Mouse (Mus musculus): ENCODE data around the gene Tns1. TPM values are rescaled to one million over a fixed set of nuclear protein-coding genes. Genes with fewer than 3 reads are reported as not detected.

Gene Tns1
- total and polyA plus RNA-seq, 3 experiments, result 0.40 to 3.6 (median 0.89) TPM

DNA sequence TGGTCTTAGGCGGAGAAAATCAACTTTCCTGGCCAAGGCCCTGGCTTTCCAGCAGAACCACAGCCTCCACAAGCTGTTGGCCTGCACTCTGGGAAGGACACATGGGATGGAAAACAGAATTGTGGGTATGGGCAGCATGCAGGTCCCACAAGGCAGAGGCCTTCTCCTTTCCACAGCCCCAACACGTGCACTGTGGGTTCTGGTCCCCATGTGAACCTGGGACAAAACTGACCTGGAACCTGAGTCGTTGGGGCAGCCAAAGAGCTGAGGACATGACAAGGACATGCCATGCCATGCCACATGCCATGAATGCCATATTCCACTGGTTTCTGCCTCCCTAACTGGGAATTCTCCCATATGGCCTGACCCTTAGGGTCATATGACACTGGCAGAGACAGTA, 263.8 kb downstream of the Tns1 start:
- no peaks in the 10 kb centered on the region for H3K79me2 ChIP-seq (replicated peaks; ENCODE audit: control insufficient read depth, extremely low read depth, insufficient read depth, poor library complexity, severe bottlenecking)
- H3K4me1 ChIP-seq (ENCODE audit: control insufficient read depth in 1 of 2, insufficient read depth in 2 of 2), result no peaks in the 10 kb centered on the region
- no peaks in the 10 kb centered on the region for H3K9me3 ChIP-seq (replicated peaks; ENCODE audit: low read length)
- H3K9ac ChIP-seq (ENCODE audit: insufficient read depth, low read depth), result no peak overlapping the region
- H3K36me3 ChIP-seq (replicated peaks in 1 of 2; ENCODE audit: control insufficient read depth in 1 of 2, insufficient read depth in 1 of 2, low read length in 1 of 2), result no peaks in the 10 kb centered on the region
- no peak overlapping the region for H3K27ac ChIP-seq (ENCODE audit: insufficient read depth, low read depth)
- no peak for TF ChIP-seq KAT2A (IDR thresholded peaks at IDR 0.05; ENCODE audit: insufficient replicate concordance, low read length)
- no peak for TF ChIP-seq MEF2A (IDR thresholded peaks at IDR 0.05; ENCODE audit: borderline replicate concordance, low read depth, low read length)
- no peak for TF ChIP-seq PAX5 (IDR thresholded peaks at IDR 0.05; ENCODE audit: low read length)
- TF ChIP-seq TCF12 (IDR thresholded peaks at IDR 0.05; ENCODE audit: low read depth, low read length), result no peak
- no peak for TF ChIP-seq MAZ (IDR thresholded peaks at IDR 0.05; ENCODE audit: low read depth, low read length)
- no peak for TF ChIP-seq POLR2A (IDR thresholded peaks at IDR 0.05; ENCODE audit: low read depth, low read length)
- TF ChIP-seq ZMIZ1 (IDR thresholded peaks at IDR 0.05; ENCODE audit: low read depth, low read length), result no peak
- TF ChIP-seq RCOR1 (conservative IDR thresholded peaks at IDR 0.05; ENCODE audit: low read depth, low read length), result no peak
- no peak for TF ChIP-seq JUN (IDR thresholded peaks at IDR 0.05; ENCODE audit: insufficient read depth, low read depth, low read length)
- no peak for TF ChIP-seq POLR2AphosphoS2 (IDR thresholded peaks at IDR 0.05; ENCODE audit: low read depth, low read length)
- no peak for TF ChIP-seq ELF1 (IDR thresholded peaks at IDR 0.05; ENCODE audit: low read depth, low read length)
- no peak for TF ChIP-seq UBTF (IDR thresholded peaks at IDR 0.05; ENCODE audit: low read depth, low read length)
- no peak for TF ChIP-seq RAD21 (IDR thresholded peaks at IDR 0.05; ENCODE audit: low read depth, low read length)
- TF ChIP-seq CHD1 (IDR thresholded peaks at IDR 0.05; ENCODE audit: low read depth, low read length), result no peak
- no peak overlapping the region for H3K4me3 ChIP-seq (replicated peaks in 1 of 3; ENCODE audit: low read depth in 2 of 3, low read length in 2 of 3, poor library complexity in 1 of 3)
- in situ Hi-C loops (cut with MboI; ENCODE audit: low pct_ligation_motif_present, low pct_unique_long_range_greater_than_20kb, low sequenced_read_pairs) (no loop called here), dilution Hi-C loops (cut with MboI; ENCODE audit: extremely low pct_ligation_motif_present, extremely low pct_unique_long_range_greater_than_20kb, low sequenced_read_pairs) (no loop called here)
- H3K4me2 ChIP-seq (ENCODE audit: insufficient read depth, low read depth, poor library complexity, severe bottlenecking), result no peak overlapping the region
- DNase-seq (ENCODE audit: extremely low read depth), result no peak
- H3K27me3 ChIP-seq (replicated peaks), result peaks cover 76% of the 10 kb centered on the region

Other genes starting within 250 kb of the Tns1 start
- gene Rufy4, start 1.1 kb upstream of the Tns1 start, total RNA-seq (2012; rRNA removed), result not detected in 2 replicates
- gene Rufy4, start 1.1 kb upstream of the Tns1 start, total RNA-seq (2014; rRNA removed), result not detected in 2 replicates
- gene Rufy4, start 1.1 kb upstream of the Tns1 start, polyA plus RNA-seq (2012; ENCODE audit: insufficient read length, low read depth), result not detected in 2 replicates
- 0.17 and 0.29 TPM in 2 replicates for gene Cxcr2, start 29.5 kb upstream of the Tns1 start, total RNA-seq (2012; rRNA removed)
- not detected in 2 replicates for gene Cxcr2, start 29.5 kb upstream of the Tns1 start, total RNA-seq (2014; rRNA removed)
- gene Cxcr2, start 29.5 kb upstream of the Tns1 start, polyA plus RNA-seq (2012; ENCODE audit: insufficient read length, low read depth), result 0.10 TPM in 1 of 2 replicates, not detected in the other
- not detected in 2 replicates for gene Cxcr1, start 70.2 kb upstream of the Tns1 start, total RNA-seq (2012; rRNA removed)
- not detected in 2 replicates for gene Cxcr1, start 70.2 kb upstream of the Tns1 start, total RNA-seq (2014; rRNA removed)
- not detected in 2 replicates for gene Cxcr1, start 70.2 kb upstream of the Tns1 start, polyA plus RNA-seq (2012; ENCODE audit: insufficient read length, low read depth)
- gene Arpc2, start 111.6 kb upstream of the Tns1 start, total RNA-seq (2012; rRNA removed), result 218 and 234 TPM in 2 replicates
- gene Arpc2, start 111.6 kb upstream of the Tns1 start, total RNA-seq (2014; rRNA removed), result 455 and 462 TPM in 2 replicates
- 504 and 522 TPM in 2 replicates for gene Arpc2, start 111.6 kb upstream of the Tns1 start, polyA plus RNA-seq (2012; ENCODE audit: insufficient read length, low read depth)
- gene Gpbar1, start 154.1 kb upstream of the Tns1 start, total RNA-seq (2012; rRNA removed), result 0.21 TPM in 1 of 2 replicates, not detected in the other
- not detected in 2 replicates for gene Gpbar1, start 154.1 kb upstream of the Tns1 start, total RNA-seq (2014; rRNA removed)
- gene Gpbar1, start 154.1 kb upstream of the Tns1 start, polyA plus RNA-seq (2012; ENCODE audit: insufficient read length, low read depth), result not detected in 2 replicates
- gene Aamp, start 160.3 kb upstream of the Tns1 start, total RNA-seq (2012; rRNA removed), result 151 and 163 TPM in 2 replicates
- gene Aamp, start 160.3 kb upstream of the Tns1 start, total RNA-seq (2014; rRNA removed), result 103 and 108 TPM in 2 replicates
- gene Aamp, start 160.3 kb upstream of the Tns1 start, polyA plus RNA-seq (2012; ENCODE audit: insufficient read length, low read depth), result 172 and 193 TPM in 2 replicates
- gene Pnkd, start 160.5 kb upstream of the Tns1 start, total RNA-seq (2012; rRNA removed), result 117 and 154 TPM in 2 replicates
- 42.7 and 45.5 TPM in 2 replicates for gene Pnkd, start 160.5 kb upstream of the Tns1 start, total RNA-seq (2014; rRNA removed)
- gene Pnkd, start 160.5 kb upstream of the Tns1 start, polyA plus RNA-seq (2012; ENCODE audit: insufficient read length, low read depth), result 263 and 318 TPM in 2 replicates
- gene Tmbim1, start 181.2 kb upstream of the Tns1 start, total RNA-seq (2012; rRNA removed), result 30.9 and 32.4 TPM in 2 replicates
- gene Tmbim1, start 181.2 kb upstream of the Tns1 start, total RNA-seq (2014; rRNA removed), result 26.6 and 28.3 TPM in 2 replicates
- gene Tmbim1, start 181.2 kb upstream of the Tns1 start, polyA plus RNA-seq (2012; ENCODE audit: insufficient read length, low read depth), result 31.1 and 35.1 TPM in 2 replicates
- 0.21 and 0.30 TPM in 2 replicates for gene Catip, start 237.7 kb upstream of the Tns1 start, total RNA-seq (2012; rRNA removed)
- gene Catip, start 237.7 kb upstream of the Tns1 start, total RNA-seq (2014; rRNA removed), result 0.11 and 0.20 TPM in 2 replicates
- gene Catip, start 237.7 kb upstream of the Tns1 start, polyA plus RNA-seq (2012; ENCODE audit: insufficient read length, low read depth), result 2.1 and 2.6 TPM in 2 replicates

Measured in CH12.LX (cell line).